Mouse (Mus musculus): Measurements from ENCODE around the gene Scg3. TPM values are rescaled to one million over a fixed set of nuclear protein-coding genes. Genes with fewer than 3 reads are reported as not detected.

Scg3 gene
- 0.59 and 1.3 TPM in 2 replicates for polyA plus RNA-seq (2015; fragmentation: Nextera tagmentation; extraction: Ambion mirVana)

GRCm38 (mm10) chr9:75683426-75684191, at the start of gene Scg3:
Scg3 (minus strand) TSS chr9:75684056.
- WGBS, result 10% methylated on average over 41 of the region's 42 CpGs
- peak; percentile 97 for ATAC-seq (ENCODE audit: low FRiP score, low TSS enrichment)
- peak within 1 kb of the TSS; percentile 26 for H3K4me3 ChIP-seq (ENCODE audit: low read length)

GRCm38 (mm10) chr9:75719952-75720687, 36.3 kb upstream of the Scg3 start:
- Histone ChIP-seq H3K27ac (ENCODE audit: low read length) (no peak overlapping the region), H3K4me3 (ENCODE audit: low read length) (no peak overlapping the region), H3K9me3 (ENCODE audit: low read length) (no peaks in the 10 kb centered on the region), H3K4me2 (replicated peaks; ENCODE audit: low read depth, low read length) (no peak overlapping the region), H3K4me1 (ENCODE audit: insufficient read depth, low read length) (no peaks in the 10 kb centered on the region), H3K27me3 (ENCODE audit: insufficient read depth, low read length) (no peaks in the 10 kb centered on the region), H3K36me3 (ENCODE audit: insufficient read depth, low read length) (no peaks in the 10 kb centered on the region), H3K9ac (replicated peaks; ENCODE audit: low read length) (no peak overlapping the region)
- WGBS, result 45% methylated on average over 11 of the region's 11 CpGs
- ATAC-seq (ENCODE audit: low FRiP score, low TSS enrichment), result peak; percentile 63; the same call in 1 of the 2 replicates

More at GRCm38 (mm10) chr9:75683426-75684191, at the start of gene Scg3:
- no peaks in the 10 kb centered on the region for H3K9me3 ChIP-seq (ENCODE audit: low read length)
- no peaks in the 10 kb centered on the region; the same call in 1 of the 2 replicates for H3K27me3 ChIP-seq (ENCODE audit: insufficient read depth, low read length)
- H3K4me1 ChIP-seq (ENCODE audit: insufficient read depth, low read length), result peaks cover 6% of the 10 kb centered on the region
- H3K27ac ChIP-seq (ENCODE audit: low read length), result no peak within 1 kb of the TSS
- no peaks in the 10 kb centered on the region for H3K36me3 ChIP-seq (ENCODE audit: insufficient read depth, low read length)
- H3K4me2 ChIP-seq (replicated peaks; ENCODE audit: low read depth, low read length), result peak within 1 kb of the TSS; percentile 56
- no peak within 1 kb of the TSS for H3K9ac ChIP-seq (replicated peaks; ENCODE audit: low read length)

GRCm38 (mm10) chr9:75719481-75719880, 35.6 kb upstream of the Scg3 start:
- Histone ChIP-seq H3K27ac (ENCODE audit: low read length) (no peak overlapping the region), H3K9me3 (ENCODE audit: low read length) (no peaks in the 10 kb centered on the region), H3K27me3 (ENCODE audit: insufficient read depth, low read length) (no peaks in the 10 kb centered on the region), H3K36me3 (ENCODE audit: insufficient read depth, low read length) (no peaks in the 10 kb centered on the region), H3K4me1 (ENCODE audit: insufficient read depth, low read length) (no peaks in the 10 kb centered on the region), H3K4me3 (ENCODE audit: low read length) (no peak overlapping the region), H3K9ac (replicated peaks; ENCODE audit: low read length) (no peak overlapping the region), H3K4me2 (replicated peaks; ENCODE audit: low read depth, low read length) (no peak overlapping the region)
- ATAC-seq (ENCODE audit: low FRiP score, low TSS enrichment), result no peak
- 76% methylated on average over 3 of the region's 3 CpGs for WGBS

GRCm38 (mm10) chr9:75684772-75685171, 916 bp upstream of the Scg3 start:
- no peaks in the 10 kb centered on the region for H3K36me3 ChIP-seq (ENCODE audit: insufficient read depth, low read length)
- no peak overlapping the region for H3K27ac ChIP-seq (ENCODE audit: low read length)
- no peaks in the 10 kb centered on the region for H3K9me3 ChIP-seq (ENCODE audit: low read length)
- no peaks in the 10 kb centered on the region; the same call in 1 of the 2 replicates for H3K27me3 ChIP-seq (ENCODE audit: insufficient read depth, low read length)
- no peak overlapping the region for H3K9ac ChIP-seq (replicated peaks; ENCODE audit: low read length)
- H3K4me3 ChIP-seq (ENCODE audit: low read length), result no peak overlapping the region
- peaks cover 6% of the 10 kb centered on the region for H3K4me1 ChIP-seq (ENCODE audit: insufficient read depth, low read length)
- H3K4me2 ChIP-seq (replicated peaks; ENCODE audit: low read depth, low read length), result no peak overlapping the region
- WGBS, result 76% methylated on average over 3 of the region's 3 CpGs
- no peak for ATAC-seq (ENCODE audit: low FRiP score, low TSS enrichment)

GRCm38 (mm10) chr9:75684292-75684691, 436 bp upstream of the Scg3 start:
- H3K4me3 ChIP-seq (ENCODE audit: low read length), result peak overlapping the region; percentile 26; the same call in 1 of the 2 replicates
- H3K27ac ChIP-seq (ENCODE audit: low read length), result no peak overlapping the region
- ATAC-seq (ENCODE audit: low FRiP score, low TSS enrichment), result no peak
- no peaks in the 10 kb centered on the region for H3K36me3 ChIP-seq (ENCODE audit: insufficient read depth, low read length)
- H3K9me3 ChIP-seq (ENCODE audit: low read length), result no peaks in the 10 kb centered on the region
- no peak overlapping the region for H3K9ac ChIP-seq (replicated peaks; ENCODE audit: low read length)
- H3K4me1 ChIP-seq (ENCODE audit: insufficient read depth, low read length), result peaks cover 6% of the 10 kb centered on the region
- 72% methylated on average over 4 of the region's 4 CpGs for WGBS
- peak overlapping the region; percentile 56 for H3K4me2 ChIP-seq (replicated peaks; ENCODE audit: low read depth, low read length)
- no peaks in the 10 kb centered on the region; the same call in 1 of the 2 replicates for H3K27me3 ChIP-seq (ENCODE audit: insufficient read depth, low read length)

- H3K27ac ChIP-seq (ENCODE audit: low read length), result no peak overlapping the region
- H3K4me3 ChIP-seq (ENCODE audit: low read length), result no peak overlapping the region
- no peak overlapping the region for H3K4me2 ChIP-seq (replicated peaks; ENCODE audit: low read depth, low read length)
- no peaks in the 10 kb centered on the region for H3K36me3 ChIP-seq (ENCODE audit: insufficient read depth, low read length)
- H3K4me1 ChIP-seq (ENCODE audit: insufficient read depth, low read length), result peaks cover 6% of the 10 kb centered on the region
- H3K9me3 ChIP-seq (ENCODE audit: low read length), result no peaks in the 10 kb centered on the region
- H3K27me3 ChIP-seq (ENCODE audit: insufficient read depth, low read length), result no peaks in the 10 kb centered on the region; the same call in 1 of the 2 replicates
- no peak overlapping the region for H3K9ac ChIP-seq (replicated peaks; ENCODE audit: low read length)
- ATAC-seq (ENCODE audit: low FRiP score, low TSS enrichment), result no peak
- 92% methylated on average over 5 of the region's 5 CpGs for WGBS
Observed at GRCm38 (mm10) chr9:75680606-75681005, 3.2 kb downstream of the Scg3 start.

GRCm38 (mm10) chr9:75679629-75680028, 4.2 kb downstream of the Scg3 start:
- H3K27me3 ChIP-seq (ENCODE audit: insufficient read depth, low read length), result no peaks in the 10 kb centered on the region; the same call in 1 of the 2 replicates
- WGBS, result 80% methylated on average over 4 of the region's 4 CpGs
- H3K4me2 ChIP-seq (replicated peaks; ENCODE audit: low read depth, low read length), result no peak overlapping the region
- H3K4me3 ChIP-seq (ENCODE audit: low read length), result no peak overlapping the region
- no peaks in the 10 kb centered on the region for H3K9me3 ChIP-seq (ENCODE audit: low read length)
- H3K36me3 ChIP-seq (ENCODE audit: insufficient read depth, low read length), result no peaks in the 10 kb centered on the region
- no peak overlapping the region for H3K9ac ChIP-seq (replicated peaks; ENCODE audit: low read length)
- no peak overlapping the region for H3K27ac ChIP-seq (ENCODE audit: low read length)
- H3K4me1 ChIP-seq (ENCODE audit: insufficient read depth, low read length), result peaks cover 6% of the 10 kb centered on the region
- ATAC-seq (ENCODE audit: low FRiP score, low TSS enrichment), result no peak

GRCm38 (mm10) chr9:75678341-75678740, 5.5 kb downstream of the Scg3 start:
- no peak for ATAC-seq (ENCODE audit: low FRiP score, low TSS enrichment)
- Histone ChIP-seq H3K4me3 (ENCODE audit: low read length) (no peak overlapping the region), H3K9ac (replicated peaks; ENCODE audit: low read length) (no peak overlapping the region), H3K9me3 (ENCODE audit: low read length) (no peaks in the 10 kb centered on the region), H3K4me2 (replicated peaks; ENCODE audit: low read depth, low read length) (no peak overlapping the region), H3K27ac (ENCODE audit: low read length) (no peak overlapping the region), H3K27me3 (ENCODE audit: insufficient read depth, low read length) (no peaks in the 10 kb centered on the region; the same call in 1 of the 2 replicates), H3K36me3 (ENCODE audit: insufficient read depth, low read length) (no peaks in the 10 kb centered on the region), H3K4me1 (ENCODE audit: insufficient read depth, low read length) (no peaks in the 10 kb centered on the region)
- WGBS, result 88% methylated on average over 7 of the region's 7 CpGs

- 80% methylated on average over 7 of the region's 7 CpGs for WGBS
- Histone ChIP-seq H3K9ac (replicated peaks; ENCODE audit: low read length) (no peak overlapping the region), H3K9me3 (ENCODE audit: low read length) (no peaks in the 10 kb centered on the region), H3K27ac (ENCODE audit: low read length) (no peak overlapping the region), H3K4me1 (ENCODE audit: insufficient read depth, low read length) (no peaks in the 10 kb centered on the region), H3K4me3 (ENCODE audit: low read length) (no peak overlapping the region), H3K4me2 (replicated peaks; ENCODE audit: low read depth, low read length) (no peak overlapping the region), H3K36me3 (ENCODE audit: insufficient read depth, low read length) (no peaks in the 10 kb centered on the region), H3K27me3 (ENCODE audit: insufficient read depth, low read length) (no peaks in the 10 kb centered on the region)
- ATAC-seq (ENCODE audit: low FRiP score, low TSS enrichment), result no peak
Observed at GRCm38 (mm10) chr9:75676226-75676625, 7.6 kb downstream of the Scg3 start.

Data from kidney, embryonic 16.5 days (tissue).